Mouse (Mus musculus): ENCODE results near the gene Vmn2r1.
A peak's percentile ranks its signal among the peaks of the same experiment; 100 is the strongest.

The Vmn2r1 gene

GRCm38 (mm10) chr3:64081247-64081646 is at the start of gene Vmn2r1:
Vmn2r1 (plus strand) TSS chr3:64081547.
- no peak for DNase-seq (ENCODE audit: low spot score)

GRCm38 (mm10) chr3:64038136-64038841 is 43.1 kb upstream of the Vmn2r1 start:
- DNase-seq (ENCODE audit: low spot score) = no peak

DNA sequence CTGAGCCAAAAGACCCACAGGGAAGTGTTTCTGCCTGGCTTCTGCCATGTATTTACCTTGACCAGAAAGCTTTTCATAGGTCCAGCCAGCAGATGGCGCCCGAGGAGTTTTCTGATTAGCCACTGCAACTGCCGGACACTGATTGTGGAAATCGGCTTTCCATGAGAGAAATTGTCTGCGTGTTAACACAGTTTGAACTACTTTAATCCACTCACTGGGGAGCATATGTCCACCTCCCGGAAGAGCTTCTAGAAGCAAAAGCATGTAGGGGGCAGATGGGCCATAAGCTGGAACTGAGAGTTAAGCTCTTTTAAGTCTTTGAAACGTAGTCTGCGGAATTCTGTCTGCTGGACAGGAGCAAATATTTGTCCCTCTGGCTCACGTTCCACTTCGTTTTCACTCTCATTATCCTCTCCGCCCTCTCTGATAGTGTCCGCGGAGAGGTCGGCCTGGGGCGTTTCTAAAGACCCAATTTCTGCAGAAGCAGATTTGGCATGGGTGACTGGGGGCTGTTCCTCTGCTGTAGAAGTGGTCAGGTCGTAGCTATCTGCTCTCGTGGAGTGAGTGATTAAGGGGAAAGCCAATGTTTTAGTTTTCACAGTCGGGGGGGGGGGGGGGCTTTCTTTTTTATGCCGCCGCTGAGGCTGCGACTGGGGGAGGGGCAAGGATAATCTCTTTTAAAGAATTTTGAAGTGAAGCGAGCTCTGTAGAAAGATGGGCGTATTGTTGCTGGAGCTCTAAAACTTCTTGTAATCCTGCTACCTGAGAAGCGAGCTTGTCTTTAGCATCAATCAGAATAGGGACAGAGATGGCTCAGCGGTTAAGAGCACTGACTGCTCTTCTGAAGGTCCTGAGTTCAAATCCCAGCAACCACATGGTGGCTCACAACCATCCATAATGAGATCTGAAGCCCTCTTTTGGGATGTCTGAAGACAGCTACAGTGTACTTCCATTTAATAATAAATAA is 41.2 kb upstream of the Vmn2r1 start:
- peak; percentile 80 for DNase-seq (ENCODE audit: low spot score)

- no peak for DNase-seq (ENCODE audit: low spot score)
Measured at GRCm38 (mm10) chr3:64112707-64113106, 31.4 kb downstream of the Vmn2r1 start.

GRCm38 (mm10) chr3:64113352-64114046 is 32.2 kb downstream of the Vmn2r1 start:
- DNase-seq (ENCODE audit: low spot score) = no peak

- no peak for DNase-seq (ENCODE audit: low spot score)
Measured at GRCm38 (mm10) chr3:64141878-64142508, 60.6 kb downstream of the Vmn2r1 start, which contains the start of gene Vmn2r2. Vmn2r2 (minus strand) TSS chr3:64141928.

Data from yolk sac, embryonic 10.5 days (tissue).